Mouse (Mus musculus) liver, postnatal 0 days (tissue): Measurements from ENCODE around the gene Cyb5r3.

Source experiments
- CTCF ChIP-seq: sonication (generic); IDR thresholded peaks from 2 replicates; pipeline ENCODE4 v1.5.1; 2016; ENCODE audit warnings: antibody characterized with exemption, low read depth
- EP300 ChIP-seq: IDR thresholded peaks from 2 replicates; pipeline ENCODE4 v1.6.1; 2016; ENCODE audit warnings: antibody characterized with exemption, low read depth, mild to moderate bottlenecking

DNA sequence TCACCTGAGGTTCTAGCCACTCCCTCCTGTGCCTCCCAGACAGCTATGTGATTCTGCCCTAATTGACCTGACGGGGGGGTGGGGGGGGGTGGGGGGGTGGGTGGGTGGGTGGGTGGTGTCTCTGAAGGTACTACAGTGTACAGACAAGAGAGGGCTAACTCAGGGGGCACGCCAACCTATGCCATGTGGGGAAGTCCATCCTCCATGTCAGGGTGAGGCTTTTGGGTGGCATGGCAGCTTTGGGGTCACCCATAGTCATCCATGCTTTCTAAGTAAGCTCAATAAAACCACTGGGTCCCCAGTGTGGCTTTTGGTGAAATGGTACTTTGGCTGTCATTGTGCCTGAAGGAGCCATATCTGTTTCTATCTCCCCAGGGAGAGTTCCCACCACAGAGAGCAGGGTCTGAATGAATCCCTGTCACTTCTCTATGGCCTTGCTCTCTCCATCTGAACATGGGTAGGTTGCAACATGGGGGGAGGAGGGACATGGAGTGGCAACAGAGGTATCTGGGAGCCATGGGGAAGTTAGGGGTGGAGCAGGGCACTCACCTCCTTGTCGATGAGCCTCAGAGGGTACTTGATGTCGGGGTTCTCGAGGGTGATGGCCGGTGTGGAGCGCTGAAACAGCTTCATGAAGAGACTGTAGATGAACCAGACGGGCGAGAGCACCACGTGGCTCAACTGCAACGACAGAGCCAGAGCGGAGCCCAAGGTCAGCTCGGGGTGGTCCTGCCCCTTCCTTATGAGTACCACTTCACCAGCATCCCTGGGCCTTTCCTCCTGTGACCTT lies 6.7 kb downstream of the Cyb5r3 start:
- TF ChIP-seq CTCF (no peak), EP300 (no peak)
